Mouse (Mus musculus): Measurements from ENCODE around the gene Naip5. TPM values are rescaled to one million over a fixed set of nuclear protein-coding genes. Genes with fewer than 3 reads are reported as not detected.

Gene Naip5
- total RNA-seq, 1 experiment from 2014 or later, result 10.0 TPM

Other genes with a start within 250 kb of the Naip5 start
- gene Mccc2, start 230.7 kb downstream of the Naip5 start, total RNA-seq (2017), result 24.2 and 29.8 TPM in 2 replicates
- gene Bdp1, start 142.3 kb downstream of the Naip5 start, total RNA-seq (2017), result 66.5 and 72.8 TPM in 2 replicates
- 71.2 and 153 TPM in 2 replicates for gene Serf1, start 138.3 kb downstream of the Naip5 start, total RNA-seq (2017)
- gene Smn1, start 121.5 kb downstream of the Naip5 start, total RNA-seq (2017), result 52.2 and 54.5 TPM in 2 replicates
- gene Naip2, start 44.2 kb downstream of the Naip5 start, total RNA-seq (2017), result 7.0 and 8.7 TPM in 2 replicates
- gene Naip6, start 71.4 kb upstream of the Naip5 start, total RNA-seq (2017), result 3.0 and 6.2 TPM in 2 replicates
- gene Naip1, start 206.5 kb upstream of the Naip5 start, total RNA-seq (2017), result not detected in 2 replicates
- gene Gtf2h2, start 246.3 kb upstream of the Naip5 start, total RNA-seq (2017), result 54.2 and 85.3 TPM in 2 replicates

All from common myeloid progenitor, adult 5-6 weeks (primary cell).